Mouse (Mus musculus) stomach, adult 2 months (tissue): ENCODE measurements around the gene Ckmt2. TPM values are rescaled to one million over a fixed set of nuclear protein-coding genes. Genes with fewer than 3 reads are reported as not detected.

Source experiments
- polyA plus RNA-seq: library from polyadenylated mRNA; depleted of rRNA; stranded (reverse); fragments of >200 nt; gene quantifications from 2 replicates; pipeline ENCODE4 v1.2.3, GENCODE M21; 2012; rRNA removed

The Ckmt2 gene
- 1.2 and 2.1 TPM in 2 replicates for polyA plus RNA-seq

GRCm38 (mm10) chr13:91876741-91877349 is at the start of gene Ckmt2:
Gene Ckmt2, minus strand, starts transcription at chr13:91876885.

GRCm38 (mm10) chr13:91807155-91807839 is 69.4 kb downstream of the Ckmt2 start, which contains the start of gene Zcchc9:
Gene Zcchc9, minus strand, starts transcription at chr13:91807705.

Other genes starting within 250 kb of the Ckmt2 start
- gene Acot12, start 135.4 kb downstream of the Ckmt2 start, polyA plus RNA-seq = not detected in 2 replicates
- gene Zcchc9, start 69.2 kb downstream of the Ckmt2 start, polyA plus RNA-seq = 2.1 and 2.6 TPM in 2 replicates